Mouse (Mus musculus): ENCODE data around the gene Yipf7. TPM values are rescaled to one million over a fixed set of nuclear protein-coding genes. Genes with fewer than 3 reads are reported as not detected.

Gene Yipf7
- total RNA-seq (2021) = not detected

- intact Hi-C loops (cut with DNase I) = no loop called here
- peak in 1 of 2 experiments; percentile 65 for DNase-seq (ENCODE audit: low spot score in 2 of 2)
Measured at GRCm38 (mm10) chr5:69542489-69542888, at the start of gene Yipf7. Gene Yipf7, minus strand, starts transcription at chr5:69542648.

GRCm38 (mm10) chr5:69591640-69592461 is 49.4 kb upstream of the Yipf7 start, which contains the start of gene Gnpda2:
Gene Gnpda2, minus strand, starts transcription at chr5:69592340.
- peak; percentile 86 to 93 for DNase-seq (ENCODE audit: low spot score in 2 of 2)
- intact Hi-C loops (cut with DNase I) = no loop called here

GRCm38 (mm10) chr5:69557404-69557935 is 15.0 kb upstream of the Yipf7 start:
- DNase-seq (ENCODE audit: low spot score in 2 of 2) = no peak
- intact Hi-C loops (cut with DNase I) = loop anchor here (10.0 kb wide), 1 partner anchor 1433 kb away; no protein-coding TSS in a partner anchor

- intact Hi-C loops (cut with DNase I) = loop anchor here (10.0 kb wide), 1 partner anchor 1432 kb away; no protein-coding TSS in a partner anchor
- DNase-seq (ENCODE audit: low spot score in 2 of 2) = peak; percentile 94 to 95
Measured at GRCm38 (mm10) chr5:69556628-69557403, 14.4 kb upstream of the Yipf7 start, which contains the start of gene Guf1. Gene Guf1, plus strand, starts transcription at chr5:69556923.

GRCm38 (mm10) chr5:69541680-69542079 is 768 bp downstream of the Yipf7 start:
- DNase-seq (ENCODE audit: low spot score in 2 of 2) = no peak

GRCm38 (mm10) chr5:69523944-69524343 is 18.5 kb downstream of the Yipf7 start:
- DNase-seq (ENCODE audit: low spot score in 2 of 2) = no peak
- intact Hi-C loops (cut with DNase I) = loop anchor here (5.0 to 10.0 kb wide), 2 partner anchors 1392 to 1769 kb away; no protein-coding TSS in a partner anchor

More at GRCm38 (mm10) chr5:69541680-69542079, 768 bp downstream of the Yipf7 start:
- intact Hi-C loops (cut with DNase I) = no loop called here

GRCm38 (mm10) chr5:69522064-69522463 is 20.4 kb downstream of the Yipf7 start:
- intact Hi-C loops (cut with DNase I) = loop anchor here (5.0 to 10.0 kb wide), 2 partner anchors 1390 to 1767 kb away; no protein-coding TSS in a partner anchor
- no peak for DNase-seq (ENCODE audit: low spot score in 2 of 2)

- DNase-seq (ENCODE audit: low spot score in 2 of 2) = peak; percentile 65 to 67
- intact Hi-C loops (cut with DNase I) = loop anchor here (2.0 to 10.0 kb wide), 4 partner anchors 180 to 1766 kb away; partner anchors contain the start of gene Kctd8
Measured at GRCm38 (mm10) chr5:69520661-69521278, 21.7 kb downstream of the Yipf7 start.

- DNase-seq (ENCODE audit: low spot score in 2 of 2) = no peak
- intact Hi-C loops (cut with DNase I) = no loop called here
Measured at GRCm38 (mm10) chr5:69512203-69512602, 30.2 kb downstream of the Yipf7 start.

GRCm38 (mm10) chr5:69511631-69512030 is 30.8 kb downstream of the Yipf7 start:
- DNase-seq (ENCODE audit: low spot score in 2 of 2) = no peak
- intact Hi-C loops (cut with DNase I) = no loop called here

GRCm38 (mm10) chr5:69507045-69507444 is 35.4 kb downstream of the Yipf7 start:
- intact Hi-C loops (cut with DNase I) = no loop called here
- DNase-seq (ENCODE audit: low spot score in 2 of 2) = no peak

- intact Hi-C loops (cut with DNase I) = no loop called here
- no peak for DNase-seq (ENCODE audit: low spot score in 2 of 2)
Measured at GRCm38 (mm10) chr5:69489046-69489445, 53.4 kb downstream of the Yipf7 start.

- intact Hi-C loops (cut with DNase I) = no loop called here
- DNase-seq (ENCODE audit: low spot score in 2 of 2) = no peak
Measured at GRCm38 (mm10) chr5:69467520-69467919, 74.9 kb downstream of the Yipf7 start.

Other genes starting within 250 kb of the Yipf7 start
- gene Kctd8, start 201.0 kb downstream of the Yipf7 start, total RNA-seq (2021) = 10 to 100 TPM in 1 of 2 experiments, 1 to 10 TPM in 1; 7.6 to 10.5 TPM
- gene Guf1, start 14.3 kb upstream of the Yipf7 start, total RNA-seq (2021) = 10 to 100 TPM; 22.3 to 23.0 TPM
- gene Gnpda2, start 49.7 kb upstream of the Yipf7 start, total RNA-seq (2021) = 10 to 100 TPM; 19.1 to 19.3 TPM

Data from left cerebral cortex, postnatal 25 days (tissue).